Mouse (Mus musculus) bone marrow, adult 2 months (tissue): ENCODE results near the gene Dlg2.

Source experiments
- CTCF ChIP-seq: fragments of 200-500 bp; IDR thresholded peaks from 2 replicates; pipeline ENCODE4 v1.5.1; 2011; ENCODE audit warnings: low read length, control low read depth; ENCODE audit not compliant: control insufficient read depth, insufficient read depth
- POLR2A ChIP-seq: fragments of 200-500 bp; IDR thresholded peaks from 2 replicates; pipeline ENCODE4 v1.6.1; 2011; ENCODE audit warnings: low read depth, mild to moderate bottlenecking, control low read depth, low read length, borderline replicate concordance; ENCODE audit not compliant: control insufficient read depth

DNA sequence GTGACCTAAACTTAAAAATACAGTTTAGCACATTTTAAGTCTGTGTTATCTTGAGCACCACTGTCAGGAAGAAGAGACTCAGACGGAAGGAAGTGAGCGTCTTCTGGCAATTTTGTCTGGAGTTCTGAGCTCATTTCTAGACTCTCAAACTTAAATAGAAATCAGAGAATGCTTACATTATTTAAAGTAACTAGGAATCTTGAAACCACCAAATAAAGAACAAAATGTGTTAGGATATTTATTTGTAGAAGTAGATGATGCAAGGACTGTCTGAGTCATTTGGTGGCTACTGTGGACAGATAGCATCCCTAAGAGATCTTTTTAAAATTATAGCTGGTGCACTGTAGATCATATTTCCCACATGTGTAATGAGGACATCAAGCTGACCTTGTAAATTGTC is 1557.8 kb downstream of the Dlg2 start:
- no peak for TF ChIP-seq CTCF
- TF ChIP-seq POLR2A, result no peak
